Mouse (Mus musculus) CD4-positive, CD25-positive, alpha-beta regulatory T cell, adult 2 months (primary cell): ENCODE data around the gene Pex7.

Source experiments
- DNase-seq: peaks from one replicate; pipeline ENCODE4 v3.0.0-alpha.2; 2012; ENCODE audit warnings: low read depth, low spot score

Gene Pex7

DNA sequence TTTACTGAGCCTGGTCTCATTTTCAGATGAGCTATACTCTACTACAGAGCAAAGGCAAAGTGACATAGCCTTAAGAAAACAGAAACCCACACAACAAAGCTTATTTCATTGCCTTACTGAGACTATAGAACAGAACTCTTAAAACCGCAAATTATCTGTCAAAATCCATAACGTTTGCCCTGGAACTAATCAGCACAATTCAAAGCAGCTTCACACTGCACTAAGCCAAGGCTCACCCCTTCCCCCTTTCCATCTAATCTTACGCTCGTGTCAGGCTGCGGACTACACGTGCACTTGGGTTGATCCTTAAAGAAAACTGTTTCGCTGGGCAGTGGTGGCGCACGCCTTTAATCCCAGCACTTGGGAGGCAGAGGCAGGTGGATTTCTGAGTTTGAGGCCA is 29.8 kb downstream of the Pex7 start:
- DNase-seq, result no peak

DNA sequence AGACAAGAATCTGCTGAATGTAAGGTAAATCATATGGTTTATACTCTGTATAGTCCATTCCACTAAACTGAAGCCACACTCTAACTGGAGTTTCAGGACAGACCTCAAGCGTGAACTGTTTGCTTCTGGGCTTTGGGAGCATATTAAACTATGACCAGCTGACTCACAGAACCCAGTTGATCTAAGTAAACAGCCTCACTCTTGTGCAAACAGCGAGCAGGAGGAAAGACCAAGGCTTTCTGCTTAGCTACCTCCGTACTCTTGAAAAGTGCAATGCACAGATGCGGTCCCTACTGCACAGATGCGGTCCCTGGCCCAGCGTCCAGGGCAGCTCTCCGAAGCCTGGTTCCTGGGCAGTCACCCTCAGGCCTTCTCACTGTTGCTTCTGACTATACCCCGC is 30.2 kb downstream of the Pex7 start:
- no peak for DNase-seq

GRCm38 (mm10) chr10:19876669-19877068 is 30.8 kb downstream of the Pex7 start:
- DNase-seq, result no peak

DNA sequence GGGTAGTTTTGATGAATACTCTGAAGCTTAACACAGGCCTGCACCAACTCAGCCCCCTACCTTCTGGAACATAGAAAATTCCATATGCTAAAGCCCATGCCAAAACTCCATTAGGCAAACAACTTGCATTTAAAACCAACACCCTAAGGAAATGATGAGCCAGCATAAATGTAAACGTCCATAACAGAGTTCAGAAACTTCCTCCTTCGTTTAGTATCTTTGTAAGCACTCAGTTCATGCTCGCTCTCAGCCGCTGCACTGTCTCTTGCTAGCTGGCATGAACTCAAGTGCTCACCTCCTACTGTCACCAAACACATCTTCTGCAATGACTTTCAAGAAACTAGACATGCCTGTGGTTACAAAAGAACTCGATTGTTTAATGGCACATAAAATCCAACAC is 32.1 kb downstream of the Pex7 start:
- no peak for DNase-seq

DNA sequence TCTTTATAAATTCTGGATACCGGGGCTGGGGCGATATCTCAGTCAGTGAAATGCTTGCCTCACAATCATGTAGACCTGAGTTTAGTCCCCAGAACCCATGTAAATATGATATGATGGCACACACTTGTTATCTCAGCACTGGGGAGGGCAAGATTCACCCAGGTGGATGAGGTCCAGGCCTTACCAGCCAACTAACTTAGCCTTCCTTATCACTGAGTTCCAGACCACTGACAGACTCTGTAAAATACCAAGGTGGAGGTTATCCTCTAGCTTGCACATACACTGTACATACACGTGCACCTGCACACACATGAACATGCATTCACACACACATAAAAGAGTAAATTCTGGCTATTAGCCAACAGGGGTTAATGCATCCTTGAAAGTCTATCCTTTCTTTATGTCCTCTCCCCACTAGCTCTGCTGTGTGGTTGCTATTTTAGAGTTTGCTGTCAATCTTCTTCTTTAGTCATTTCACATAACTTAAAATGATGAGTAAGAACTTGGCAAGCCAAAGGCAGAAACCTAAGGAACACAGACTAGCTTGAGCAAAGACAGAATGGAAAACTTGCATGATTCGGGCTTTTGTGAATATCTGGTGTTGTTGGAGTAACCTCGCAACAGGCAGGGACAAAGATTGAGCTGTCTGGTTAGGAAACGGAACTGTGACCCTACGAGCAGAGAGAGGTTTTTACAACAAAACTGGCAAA is 51.7 kb downstream of the Pex7 start:
- DNase-seq, result no peak

GRCm38 (mm10) chr10:19853609-19854008 is 53.9 kb downstream of the Pex7 start:
- no peak for DNase-seq

- peak; percentile 2 for DNase-seq
These were observed 54.7 kb downstream of the Pex7 start for GRCm38 (mm10) chr10:19852776-19853175.

- DNase-seq, result peak; percentile 82
These were observed 56.3 kb downstream of the Pex7 start, which contains the start of gene Slc35d3 for GRCm38 (mm10) chr10:19850998-19851691. Gene Slc35d3, minus strand, starts transcription at chr10:19851459.

- DNase-seq, result peak; percentile 54
These were observed 56.9 kb downstream of the Pex7 start for GRCm38 (mm10) chr10:19850544-19850997.

DNA sequence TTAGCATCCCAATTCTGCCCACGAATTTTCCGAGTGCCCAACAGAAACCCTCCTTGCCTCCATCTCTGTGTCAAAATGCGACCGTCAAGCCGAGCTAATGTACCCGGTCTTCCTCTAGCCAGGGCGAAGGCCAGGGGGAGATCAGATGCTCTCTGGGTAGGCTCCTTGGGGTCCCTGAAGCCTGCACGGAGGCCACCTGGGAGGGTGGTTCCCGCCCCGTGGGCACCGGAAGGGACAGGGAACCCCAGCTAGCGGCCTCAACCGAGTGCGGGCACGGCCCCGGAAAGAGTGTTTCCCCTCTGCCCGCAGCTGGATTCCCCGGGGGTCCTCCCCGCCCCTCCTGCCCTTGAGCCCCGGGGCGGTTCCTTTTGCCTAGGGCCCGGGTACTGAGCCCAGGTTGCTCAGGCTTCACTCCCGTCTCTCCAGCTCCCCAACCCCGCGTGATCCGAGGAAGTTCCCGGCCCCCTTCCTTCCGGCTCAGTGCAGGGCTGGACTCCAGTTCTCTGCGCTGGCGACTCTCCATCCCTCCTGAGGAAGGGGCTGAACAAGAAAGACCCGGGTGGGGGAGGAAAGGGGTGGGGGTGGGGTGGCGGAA is 57.6 kb downstream of the Pex7 start:
- peak; percentile 26 for DNase-seq

GRCm38 (mm10) chr10:19848928-19849770 is 58.3 kb downstream of the Pex7 start:
- DNase-seq, result peak; percentile 33

DNA sequence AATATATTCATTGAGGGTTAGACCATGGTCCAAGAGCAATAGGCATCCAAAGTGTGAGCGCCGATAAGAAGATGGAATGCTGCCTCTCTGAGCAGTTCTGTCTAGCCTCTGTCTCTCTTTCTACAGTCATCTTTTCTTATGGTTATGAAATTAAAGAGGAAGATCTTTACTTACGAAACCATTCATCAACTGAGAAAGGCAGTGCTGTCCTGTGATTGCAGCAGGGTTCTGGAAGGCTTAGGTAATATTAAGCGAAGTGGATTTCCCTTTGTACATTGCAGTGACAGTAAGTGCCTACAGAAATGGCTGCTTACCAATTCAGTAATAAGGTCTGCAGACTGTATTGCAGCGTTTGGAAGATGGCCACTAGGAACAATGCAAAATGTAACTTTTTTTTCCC is 67.7 kb downstream of the Pex7 start:
- DNase-seq, result no peak

GRCm38 (mm10) chr10:19835887-19836710 is 71.4 kb downstream of the Pex7 start:
- no peak for DNase-seq

GRCm38 (mm10) chr10:19834222-19834621 is 73.3 kb downstream of the Pex7 start:
- no peak for DNase-seq

DNA sequence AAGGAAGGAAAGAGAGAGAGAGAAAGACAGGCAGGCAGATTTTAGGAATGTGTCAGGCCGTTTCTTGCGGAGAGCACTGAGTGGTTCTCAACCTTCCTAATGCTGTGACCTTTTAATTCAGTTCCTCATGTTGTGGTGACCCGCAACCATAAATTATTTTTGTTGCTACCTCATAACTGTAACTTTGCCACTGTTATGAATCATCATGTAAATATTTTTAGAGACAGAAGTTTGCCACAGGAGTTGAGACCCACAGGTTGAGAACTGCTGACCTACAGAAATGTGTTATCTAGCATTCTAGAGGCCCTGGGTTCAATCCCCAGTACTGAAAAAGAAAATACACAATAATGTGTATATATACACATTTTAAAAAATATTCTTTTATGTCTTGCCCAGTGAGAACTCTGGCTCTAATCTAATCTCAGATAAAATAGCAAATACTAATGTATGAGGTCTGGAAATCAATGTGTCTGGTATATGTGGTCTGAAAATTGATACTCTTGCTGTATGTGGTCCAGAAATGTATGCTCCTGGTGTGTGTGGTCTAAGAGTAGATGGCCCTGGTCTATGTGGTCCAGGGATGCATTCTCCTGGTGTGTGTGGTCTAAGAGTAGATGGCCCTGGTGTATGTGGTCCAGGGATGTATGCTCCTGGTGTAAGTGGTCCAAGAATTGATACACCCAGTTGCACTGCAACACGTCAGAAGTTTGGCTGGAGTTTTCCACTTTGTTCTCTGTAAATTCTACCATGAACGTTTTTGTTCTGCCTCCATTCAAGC is 76.2 kb downstream of the Pex7 start:
- DNase-seq, result no peak

- DNase-seq, result no peak
These were observed 86.5 kb downstream of the Pex7 start for GRCm38 (mm10) chr10:19820986-19821385.

DNA sequence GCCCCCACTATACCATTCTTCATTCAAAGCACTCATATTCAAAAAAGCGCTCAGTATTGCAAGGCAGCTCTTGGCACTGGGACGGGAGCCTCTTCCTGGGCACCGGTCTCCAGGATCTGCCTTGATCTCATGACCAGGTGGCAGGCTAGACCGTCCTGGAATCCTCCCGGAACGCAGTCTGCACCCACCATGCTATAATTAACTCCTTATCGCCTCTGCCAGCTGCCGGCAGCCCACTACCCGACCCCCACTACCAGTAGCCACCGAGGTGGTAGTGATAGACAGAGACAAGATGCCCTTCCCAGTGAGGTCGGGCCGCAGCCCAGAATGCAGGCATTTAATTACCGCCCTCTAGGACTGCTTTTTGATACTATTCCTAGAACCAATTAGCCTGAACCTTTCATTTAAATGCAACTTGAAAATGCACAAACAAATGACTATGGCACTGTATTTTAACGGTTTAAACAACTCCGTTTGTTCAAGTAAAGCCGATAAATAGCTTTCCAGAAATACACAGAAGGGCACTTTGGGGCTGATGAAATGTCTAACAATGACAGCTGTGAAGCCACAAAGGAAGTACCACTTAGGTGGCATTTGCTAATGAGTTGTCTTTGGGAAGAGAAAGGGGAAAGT is 88.7 kb downstream of the Pex7 start:
- no peak for DNase-seq

DNA sequence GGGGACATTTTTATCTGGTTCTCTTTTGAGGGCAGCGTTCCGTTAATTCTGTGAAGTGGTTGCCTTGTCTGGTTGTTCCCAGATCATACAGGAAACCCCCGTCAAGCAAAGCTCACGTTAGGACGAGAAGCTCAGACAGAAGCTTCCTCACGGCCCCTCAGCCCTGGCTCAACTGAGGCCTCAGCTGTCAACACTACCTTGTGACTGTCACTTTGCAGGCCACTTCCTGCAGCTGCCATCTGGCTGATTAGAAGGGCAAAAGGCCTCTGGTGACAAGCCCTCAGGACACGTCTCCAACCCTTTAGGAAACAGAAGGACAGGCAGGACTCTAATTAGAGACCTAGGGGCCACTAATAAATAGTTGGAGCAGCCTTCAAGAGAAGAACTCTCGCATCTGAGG is 92.1 kb downstream of the Pex7 start:
- DNase-seq, result no peak

DNA sequence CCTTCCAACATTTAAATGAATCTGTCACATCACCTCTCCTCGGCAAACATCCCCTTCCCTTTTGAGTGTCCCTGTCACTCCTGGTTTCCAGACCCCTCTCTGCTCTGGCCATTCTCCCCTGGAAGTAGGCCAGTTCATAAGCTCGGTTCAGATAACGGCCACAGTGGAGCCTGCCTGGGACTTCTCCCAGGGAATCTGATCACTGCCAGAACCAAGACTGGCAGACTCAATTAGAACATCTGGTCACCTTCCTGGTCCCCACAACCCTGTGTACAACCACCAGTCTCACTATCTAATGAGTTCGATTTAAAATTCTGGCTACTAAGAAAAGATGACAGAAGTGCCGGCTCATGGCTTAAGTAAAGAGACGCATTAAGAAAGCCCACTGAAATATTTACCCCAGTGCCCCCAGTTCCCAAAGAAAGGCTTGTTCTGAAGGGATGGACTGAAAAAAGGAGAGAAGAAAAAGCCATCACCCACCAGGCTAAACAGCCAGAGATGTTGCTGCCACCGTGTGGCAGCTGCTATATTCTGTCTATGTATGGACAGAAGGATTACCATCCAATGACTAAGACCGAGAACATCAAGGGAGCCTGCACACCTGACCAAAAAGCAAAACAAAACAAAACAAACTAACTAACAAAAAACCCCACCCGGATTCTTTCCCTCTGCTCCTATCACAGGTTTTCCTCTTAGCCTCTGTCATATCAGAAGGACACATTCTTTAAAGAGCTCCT is 95.9 kb downstream of the Pex7 start:
- peak; percentile 53 for DNase-seq
